Mouse (Mus musculus) heart, postnatal 0 days (tissue): ENCODE data around the gene Gm28635.

Experiments used
- CTCF ChIP-seq: IDR thresholded peaks from 2 replicates; pipeline ENCODE4 v1.5.1; 2016; ENCODE audit warnings: antibody characterized with exemption, control low read depth, low read depth
- EP300 ChIP-seq: IDR thresholded peaks from 2 replicates; pipeline ENCODE4 v1.6.1; 2016; ENCODE audit warnings: antibody characterized with exemption, low read depth

GRCm38 (mm10) chr2:84704329-84704728, 26.5 kb upstream of the Gm28635 start:
- TF ChIP-seq CTCF (no peak), EP300 (no peak)
